Mouse (Mus musculus): ENCODE measurements around the gene Hip1r. TPM values are rescaled to one million over a fixed set of nuclear protein-coding genes. Genes with fewer than 3 reads are reported as not detected.

Hip1r gene
- polyA plus RNA-seq, 1 experiment from 2014 or later: 20.2 TPM

Small RNA genes lying within 50 kb of the gene (microRNA-seq; reads per million reads assigned to microRNA genes)
- not detected for gene Mir7032 (ENCODE audit: borderline number of aligned reads)

Other genes starting within 250 kb of the Hip1r start
- gene Rsrc2, start 224.2 kb upstream of the Hip1r start, polyA plus RNA-seq (2014; fragmentation: Nextera tagmentation; extraction: Ambion mirVana): 102 and 109 TPM in 2 replicates
- gene Kntc1, start 223.9 kb upstream of the Hip1r start, polyA plus RNA-seq (2014; fragmentation: Nextera tagmentation; extraction: Ambion mirVana): 51.8 and 52.6 TPM in 2 replicates
- gene Hcar2, start 108.1 kb upstream of the Hip1r start, polyA plus RNA-seq (2014; fragmentation: Nextera tagmentation; extraction: Ambion mirVana): not detected in 2 replicates
- 0.10 and 0.19 TPM in 2 replicates for gene Hcar1, start 93.6 kb upstream of the Hip1r start, polyA plus RNA-seq (2014; fragmentation: Nextera tagmentation; extraction: Ambion mirVana)
- 153 and 156 TPM in 2 replicates for gene Denr, start 66.5 kb upstream of the Hip1r start, polyA plus RNA-seq (2014; fragmentation: Nextera tagmentation; extraction: Ambion mirVana)
- gene Gm43518, start 46.2 kb upstream of the Hip1r start, polyA plus RNA-seq (2014; fragmentation: Nextera tagmentation; extraction: Ambion mirVana): 2.8 TPM in 2 replicates
- 5.9 and 7.1 TPM in 2 replicates for gene Ccdc62, start 42.9 kb upstream of the Hip1r start, polyA plus RNA-seq (2014; fragmentation: Nextera tagmentation; extraction: Ambion mirVana)
- 31.3 TPM in 2 replicates for gene Vps37b, start 58.6 kb downstream of the Hip1r start, polyA plus RNA-seq (2014; fragmentation: Nextera tagmentation; extraction: Ambion mirVana)
- 4.1 and 4.8 TPM in 2 replicates for gene Abcb9, start 122.2 kb downstream of the Hip1r start, polyA plus RNA-seq (2014; fragmentation: Nextera tagmentation; extraction: Ambion mirVana)
- gene Ogfod2, start 138.7 kb downstream of the Hip1r start, polyA plus RNA-seq (2014; fragmentation: Nextera tagmentation; extraction: Ambion mirVana): 23.3 and 29.0 TPM in 2 replicates
- gene Arl6ip4, start 142.5 kb downstream of the Hip1r start, polyA plus RNA-seq (2014; fragmentation: Nextera tagmentation; extraction: Ambion mirVana): 122 and 138 TPM in 2 replicates